Mouse (Mus musculus) megakaryocyte, adult 5-6 weeks (primary cell): ENCODE measurements at regions not wholly inside any gene's neighbourhood (a gene's known extent, or its start where the extent isn't known, plus 50 kb on each side); places are given as distances from the start of the nearest gene placed in this dataset.
"Not testable (repeated sequence)": the region's sequence is repeated elsewhere in the genome, so short reads cannot be mapped to it uniquely, and the experiment has no call there.

Experiments used
- ATAC-seq: 2 replicates; pipeline ENCODE4 v1.8.0; 2016; ENCODE audit warnings: mild to moderate bottlenecking, inconsistent platforms; ENCODE audit not compliant: poor library complexity, severe bottlenecking

- peak; percentile 80 for ATAC-seq
Observed at GRCm38 (mm10) chr8:113466683-113467082, 168.7 kb upstream of the Mon1b start.

- ATAC-seq, result no peak
Observed at GRCm38 (mm10) chr8:113489436-113490107, 145.8 kb upstream of the Mon1b start.

GRCm38 (mm10) chr8:113490891-113491290 is 144.5 kb upstream of the Mon1b start:
- no peak for ATAC-seq

- no peak for ATAC-seq
Observed at GRCm38 (mm10) chr8:113496896-113497295, 138.5 kb upstream of the Mon1b start.

- no peak for ATAC-seq
Observed at GRCm38 (mm10) chr8:113502671-113503070, 132.7 kb upstream of the Mon1b start.

GRCm38 (mm10) chr8:113512856-113513255 is 122.5 kb upstream of the Mon1b start:
- ATAC-seq, result no peak

GRCm38 (mm10) chr8:113513886-113514730 is 121.3 kb upstream of the Mon1b start:
- no peak for ATAC-seq

GRCm38 (mm10) chr8:113514731-113515375 is 120.5 kb upstream of the Mon1b start:
- not testable (repeated sequence) for ATAC-seq

GRCm38 (mm10) chr8:113516176-113516575 is 119.2 kb upstream of the Mon1b start:
- no peak for ATAC-seq

GRCm38 (mm10) chr8:113517912-113518311 is 117.5 kb upstream of the Mon1b start:
- ATAC-seq, result no peak

GRCm38 (mm10) chr8:113523561-113523960 is 111.8 kb upstream of the Mon1b start:
- ATAC-seq, result no peak

GRCm38 (mm10) chr8:113531116-113531665 is 104.2 kb upstream of the Mon1b start:
- no peak for ATAC-seq

- no peak for ATAC-seq
Observed at GRCm38 (mm10) chr8:113532881-113533280, 102.5 kb upstream of the Mon1b start.

- ATAC-seq, result no peak
Observed at GRCm38 (mm10) chr8:113541437-113541836, 94.0 kb upstream of the Mon1b start.

GRCm38 (mm10) chr8:113542082-113542481 is 93.3 kb upstream of the Mon1b start:
- no peak for ATAC-seq

GRCm38 (mm10) chr8:113542713-113543112 is 92.7 kb upstream of the Mon1b start:
- ATAC-seq, result no peak

GRCm38 (mm10) chr8:113549200-113549599 is 86.2 kb upstream of the Mon1b start:
- no peak for ATAC-seq

GRCm38 (mm10) chr8:113551454-113552273 is 83.7 kb upstream of the Mon1b start:
- ATAC-seq, result no peak

GRCm38 (mm10) chr8:113552826-113553225 is 82.6 kb upstream of the Mon1b start:
- ATAC-seq, result no peak

GRCm38 (mm10) chr8:113554700-113555455 is 80.5 kb upstream of the Mon1b start:
- no peak for ATAC-seq
